Comparison of ENCODE assay signal across 19 mouse cellular contexts in genomic region chr4:24915631-24916030, GRCm38 (mm10). TPM values are rescaled to one million over a fixed set of nuclear protein-coding genes. Genes with fewer than 3 reads are reported as not detected.
A peak's percentile ranks its signal among the peaks of the same experiment; 100 is the strongest.
DNase-seq lines count a peak whose midpoint lies in the region; ATAC-seq lines count a peak whose summit lies in the region.
"Had no signal": no experiment of that assay in that cellular context is flagged by ENCODE, and none has a peak within 500 bp of the region (broad histone marks: within the 10 kb centered on the region; RNA-seq: fewer than 3 reads in every experiment).

No protein-coding gene starts in this region.

- H3K4me2 ChIP-seq in embryonic facial prominence, embryonic 13.5 days: no peak overlapping the region
- H3K4me2 ChIP-seq in embryonic facial prominence, embryonic 14.5 days (ENCODE audit: low read depth, low read length): no peak overlapping the region
- no peak overlapping the region for H3K4me2 ChIP-seq in kidney, embryonic 16.5 days (replicated peaks; ENCODE audit: low read depth, low read length)

- H3K27ac ChIP-seq in embryonic facial prominence, embryonic 13.5 days: no peak overlapping the region
- no peak overlapping the region for H3K27ac ChIP-seq in embryonic facial prominence, embryonic 10.5 days (replicated peaks)
- H3K27ac ChIP-seq in embryonic facial prominence, embryonic 14.5 days (replicated peaks; ENCODE audit: low read depth, low read length): no peak overlapping the region
- no peak overlapping the region for H3K27ac ChIP-seq in kidney, embryonic 16.5 days (ENCODE audit: low read length)

- no peak overlapping the region for H3K9ac ChIP-seq in embryonic facial prominence, embryonic 13.5 days
- H3K9ac ChIP-seq in embryonic facial prominence, embryonic 14.5 days (ENCODE audit: low read depth, low read length): no peak overlapping the region
- no peak overlapping the region for H3K9ac ChIP-seq in kidney, embryonic 16.5 days (replicated peaks; ENCODE audit: low read length)

- 89% methylated on average over 2 of the region's 2 CpGs for WGBS in embryonic facial prominence, embryonic 13.5 days
- 84% methylated on average over 2 of the region's 2 CpGs for WGBS in embryonic facial prominence, embryonic 10.5 days
- 80% methylated on average over 2 of the region's 2 CpGs for WGBS in embryonic facial prominence, embryonic 14.5 days
- 84% methylated on average over 2 of the region's 2 CpGs for WGBS in kidney, embryonic 16.5 days

- H3K36me3 ChIP-seq in embryonic facial prominence, embryonic 13.5 days: no peaks in the 10 kb centered on the region
- H3K36me3 ChIP-seq in embryonic facial prominence, embryonic 10.5 days (replicated peaks): no peaks in the 10 kb centered on the region
- H3K36me3 ChIP-seq in embryonic facial prominence, embryonic 14.5 days (ENCODE audit: control insufficient read depth, insufficient read depth, low read length): no peaks in the 10 kb centered on the region
- H3K36me3 ChIP-seq in kidney, embryonic 16.5 days (ENCODE audit: insufficient read depth, low read length): no peaks in the 10 kb centered on the region
- H3K36me3 ChIP-seq: G1E had no signal

- H3K4me3 ChIP-seq in embryonic facial prominence, embryonic 13.5 days: no peak overlapping the region
- H3K4me3 ChIP-seq in embryonic facial prominence, embryonic 10.5 days: no peak overlapping the region
- H3K4me3 ChIP-seq in embryonic facial prominence, embryonic 14.5 days (ENCODE audit: low read depth, low read length): no peak overlapping the region
- no peak overlapping the region for H3K4me3 ChIP-seq in kidney, embryonic 16.5 days (ENCODE audit: low read length)

- ATAC-seq in embryonic facial prominence, embryonic 13.5 days (ENCODE audit: insufficient number of reproducible peaks, insufficient read depth, low FRiP score, low TSS enrichment, low read depth): peak; percentile 52; the same call in 1 of the 2 replicates
- ATAC-seq in embryonic facial prominence, embryonic 14.5 days (ENCODE audit: low read depth): peak; percentile 41; the same call in 1 of the 2 replicates
- ATAC-seq in kidney, embryonic 16.5 days (ENCODE audit: low FRiP score, low TSS enrichment): no peak
- ATAC-seq: activated CD4-positive, CD25-positive, alpha-beta regulatory T cell, adult 4 months; CD4-positive, CD25-positive, alpha-beta regulatory T cell, adult 4 months; Patski had no signal

- H3K9me3 ChIP-seq in embryonic facial prominence, embryonic 13.5 days: no peaks in the 10 kb centered on the region
- no peaks in the 10 kb centered on the region for H3K9me3 ChIP-seq in embryonic facial prominence, embryonic 10.5 days
- no peaks in the 10 kb centered on the region for H3K9me3 ChIP-seq in embryonic facial prominence, embryonic 14.5 days (ENCODE audit: control insufficient read depth, low read length)
- no peaks in the 10 kb centered on the region for H3K9me3 ChIP-seq in kidney, embryonic 16.5 days (ENCODE audit: low read length)
- H3K9me3 ChIP-seq: G1E had no signal

- H3K4me1 ChIP-seq in embryonic facial prominence, embryonic 13.5 days: no peaks in the 10 kb centered on the region
- H3K4me1 ChIP-seq in embryonic facial prominence, embryonic 10.5 days: no peaks in the 10 kb centered on the region
- no peaks in the 10 kb centered on the region for H3K4me1 ChIP-seq in embryonic facial prominence, embryonic 14.5 days (ENCODE audit: control insufficient read depth, insufficient read depth, low read length)
- H3K4me1 ChIP-seq in kidney, embryonic 16.5 days (ENCODE audit: insufficient read depth, low read length): no peaks in the 10 kb centered on the region

- H3K27me3 ChIP-seq in embryonic facial prominence, embryonic 13.5 days: no peaks in the 10 kb centered on the region
- no peaks in the 10 kb centered on the region for H3K27me3 ChIP-seq in embryonic facial prominence, embryonic 10.5 days (replicated peaks; ENCODE audit: low read depth, poor library complexity, severe bottlenecking)
- H3K27me3 ChIP-seq in embryonic facial prominence, embryonic 14.5 days (replicated peaks; ENCODE audit: control insufficient read depth, insufficient read depth, low read length): no peaks in the 10 kb centered on the region
- H3K27me3 ChIP-seq in kidney, embryonic 16.5 days (ENCODE audit: insufficient read depth, low read length): no peaks in the 10 kb centered on the region
- H3K27me3 ChIP-seq: CH12.LX had no signal

- DNase-seq in embryonic facial prominence, embryonic 10.5 days (ENCODE audit: low spot score): no peak
- peak; percentile 50 for DNase-seq in embryonic facial prominence, embryonic 14.5 days (ENCODE audit: low spot score)
- DNase-seq: adrenal gland, adult 2 months; adrenal gland, adult 8-10 months; adrenal gland, postnatal 10 days; adrenal gland, postnatal 14 days; adrenal gland, postnatal 25 days; adrenal gland, postnatal 36 days; B cell, adult 2 months; cerebellum, adult 11 months; cerebellum, adult 11-12 months; cerebellum, adult 18-20 months had no signal

RNA-seq across cellular contexts. Expression of gene Ndufaf4, which starts 17.7 kb away (rescaled TPM):
- 53.3 and 56.4 TPM in 2 replicates for polyA plus RNA-seq in embryonic facial prominence, embryonic 13.5 days (2015; fragmentation: Nextera tagmentation; extraction: Ambion mirVana)
- 54.8 and 57.4 TPM in 2 replicates for polyA plus RNA-seq in embryonic facial prominence, embryonic 10.5 days (2016; fragmentation: Nextera tagmentation; extraction: Ambion mirVana)
- polyA plus RNA-seq in embryonic facial prominence, embryonic 14.5 days (2014; fragmentation: Nextera tagmentation; extraction: Ambion mirVana): 41.9 and 51.9 TPM in 2 replicates
- polyA plus RNA-seq in kidney, embryonic 16.5 days (2015; fragmentation: Nextera tagmentation; extraction: Ambion mirVana): 46.4 and 53.5 TPM in 2 replicates

RNA-seq across cellular contexts. Expression of gene Gpr63, which starts 50.6 kb away (rescaled TPM):
- polyA plus RNA-seq in embryonic facial prominence, embryonic 13.5 days (2015; fragmentation: Nextera tagmentation; extraction: Ambion mirVana): 1.2 and 2.4 TPM in 2 replicates
- polyA plus RNA-seq in embryonic facial prominence, embryonic 10.5 days (2016; fragmentation: Nextera tagmentation; extraction: Ambion mirVana): 0.95 and 1.5 TPM in 2 replicates
- 2.0 and 2.8 TPM in 2 replicates for polyA plus RNA-seq in embryonic facial prominence, embryonic 14.5 days (2014; fragmentation: Nextera tagmentation; extraction: Ambion mirVana)
- 0.61 and 0.71 TPM in 2 replicates for polyA plus RNA-seq in kidney, embryonic 16.5 days (2015; fragmentation: Nextera tagmentation; extraction: Ambion mirVana)
- polyA plus RNA-seq: activated CD4-positive, CD25-positive, alpha-beta regulatory T cell, adult 4 months; CD4-positive, CD25-positive, alpha-beta regulatory T cell, adult 4 months; G1E had no signal
